Mouse (Mus musculus) ES-E14 (cell line): ENCODE measurements at regions not wholly inside any gene's neighbourhood (a gene's known extent, or its start where the extent isn't known, plus 50 kb on each side); places are given as distances from the start of the nearest gene placed in this dataset.

Experiments
- DNase-seq: peaks from one replicate; pipeline ENCODE4 v3.0.0-alpha.2; 2013; ENCODE audit warnings: low read depth, low spot score
- H3K27ac ChIP-seq: 2 replicates; pipeline ENCODE4 v1.5.1; 2012; ENCODE audit warnings: low read depth, mild to moderate bottlenecking, low read length, moderate library complexity, mixed read lengths; ENCODE audit not compliant: poor library complexity, insufficient read depth, severe bottlenecking
- H3K36me3 ChIP-seq: 2 replicates; pipeline ENCODE4 v1.6.1; 2012; ENCODE audit warnings: mild to moderate bottlenecking, low read length, moderate library complexity, mixed read lengths; ENCODE audit not compliant: control insufficient read depth, poor library complexity, insufficient read depth, severe bottlenecking
- H3K4me1 ChIP-seq, 2 experiments: fragments of 150-350 bp in 1 of 2; sonication (generic) in 1 of 2; 2 replicates each; pipeline ENCODE4 v1.6.1; 2012; ENCODE audit warnings: low read length in 2 of 2, mild to moderate bottlenecking in 1 of 2, mixed read lengths in 1 of 2; ENCODE audit not compliant: control insufficient read depth in 2 of 2, insufficient read depth in 2 of 2, poor library complexity in 1 of 2
- H3K4me3 ChIP-seq, 2 experiments: fragments of 150-350 bp in 1 of 2; sonication (generic) in 1 of 2; 2 replicates each; pipeline ENCODE4 v1.5.1; 2012; ENCODE audit warnings: low read length in 2 of 2, low read depth in 1 of 2, mild to moderate bottlenecking in 1 of 2, mixed read lengths in 1 of 2; ENCODE audit not compliant: insufficient read depth in 1 of 2, poor library complexity in 1 of 2, severe bottlenecking in 1 of 2
- H3K9ac ChIP-seq: 2 replicates; pipeline ENCODE4 v1.6.1; 2012; ENCODE audit warnings: low read depth, mild to moderate bottlenecking, low read length, mixed read lengths; ENCODE audit not compliant: poor library complexity, insufficient read depth, severe bottlenecking
- H3K9me3 ChIP-seq: fragments of 150-350 bp; sonication (generic); 2 replicates; pipeline ENCODE4 v1.6.1; 2012; ENCODE audit warnings: low read depth, mild to moderate bottlenecking, low read length; ENCODE audit not compliant: control insufficient read depth, insufficient read depth
- CHD2 ChIP-seq: IDR thresholded peaks from 2 replicates; pipeline ENCODE4 v1.6.1; 2014; ENCODE audit warnings: mild to moderate bottlenecking, low read depth, low read length, inconsistent platforms
- HCFC1 ChIP-seq: IDR thresholded peaks from 2 replicates; pipeline ENCODE4 v1.6.1; 2012; ENCODE audit warnings: low read length, inconsistent platforms, borderline replicate concordance; ENCODE audit not compliant: insufficient read depth
- MAFK ChIP-seq: IDR thresholded peaks from 2 replicates; pipeline ENCODE4 v1.6.1; 2014; ENCODE audit warnings: mild to moderate bottlenecking, low read depth, low read length, inconsistent platforms; ENCODE audit not compliant: insufficient read depth
- ZC3H11A ChIP-seq: IDR thresholded peaks from 2 replicates; pipeline ENCODE4 v1.6.1; 2012; ENCODE audit warnings: low read depth, mild to moderate bottlenecking, inconsistent platforms, low read length, borderline replicate concordance
- ZNF384 ChIP-seq: IDR thresholded peaks from 2 replicates; pipeline ENCODE4 v1.6.1; 2012; ENCODE audit warnings: low read depth, low read length, inconsistent platforms
- in situ Hi-C, 2 experiments: fragments of 600-800 bp; cut with MboI; formaldehyde crosslinking; loops; one replicate each; pipeline ENCODE4 v1.15.1; 2025; ENCODE audit warnings: low sequenced_read_pairs in 2 of 2, inconsistent platforms in 1 of 2; ENCODE audit not compliant: unreplicated experiment in 2 of 2

DNA sequence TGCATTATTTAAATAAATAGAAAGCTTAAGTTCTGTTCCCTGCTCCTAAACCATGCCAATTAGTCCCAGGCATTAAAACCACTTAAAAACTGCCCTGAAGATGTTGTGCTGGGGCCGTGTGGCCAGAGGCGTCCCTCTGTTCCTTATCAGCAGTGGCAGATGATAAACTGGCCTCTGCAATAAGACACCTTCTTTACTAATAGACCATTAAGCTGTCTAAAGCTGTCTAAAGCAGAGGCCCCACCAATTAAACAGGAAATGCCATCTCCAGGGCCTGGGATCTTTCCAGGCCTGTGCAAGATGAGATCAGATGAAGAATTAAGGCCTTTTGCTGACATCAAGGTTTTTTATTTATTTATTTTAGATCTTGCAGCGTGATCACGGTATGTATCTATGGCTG is 118.6 kb downstream of the Edn3 start:
- H3K4me1 ChIP-seq = no peaks in the 10 kb centered on the region
- no peak overlapping the region for H3K9ac ChIP-seq
- no peak overlapping the region for H3K4me3 ChIP-seq
- no peak for DNase-seq
- H3K36me3 ChIP-seq = no peaks in the 10 kb centered on the region
- no peaks in the 10 kb centered on the region for H3K9me3 ChIP-seq
- in situ Hi-C loops = loop anchor here in 1 of 2 experiments (25.0 kb wide), 1 partner anchor 567 kb away; no protein-coding TSS in a partner anchor
- no peak overlapping the region for H3K27ac ChIP-seq
- TF ChIP-seq ZNF384 = no peak
- TF ChIP-seq ZC3H11A = no peak
- TF ChIP-seq MAFK = no peak
- TF ChIP-seq HCFC1 = no peak
- no peak for TF ChIP-seq CHD2

DNA sequence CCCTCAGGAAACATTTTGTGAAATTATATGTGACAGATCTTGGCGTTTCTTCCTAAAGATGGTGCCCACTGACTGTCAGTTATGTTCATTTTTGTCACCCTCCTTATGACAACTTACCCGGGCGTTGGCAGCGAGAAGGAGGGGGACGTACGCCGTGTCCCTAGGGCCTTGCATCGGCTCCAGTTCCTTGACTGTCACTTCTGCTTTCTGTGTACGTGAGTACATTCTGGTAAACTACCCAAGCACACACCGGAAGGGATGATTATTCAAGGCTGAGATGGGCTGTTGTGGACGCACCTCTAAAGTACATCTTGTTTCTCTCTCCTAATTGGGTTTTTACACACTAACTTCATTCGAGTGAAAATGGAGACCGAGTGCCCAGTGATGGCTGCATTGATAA is 120.2 kb downstream of the Edn3 start:
- H3K4me1 ChIP-seq = no peaks in the 10 kb centered on the region
- in situ Hi-C loops = loop anchor here in 1 of 2 experiments (25.0 kb wide), 1 partner anchor 568 kb away; no protein-coding TSS in a partner anchor
- DNase-seq = no peak
- no peaks in the 10 kb centered on the region for H3K9me3 ChIP-seq
- TF ChIP-seq CHD2 (no peak), HCFC1 (no peak), ZNF384 (no peak), ZC3H11A (no peak), MAFK (no peak)
- H3K9ac ChIP-seq = no peak overlapping the region
- H3K36me3 ChIP-seq = no peaks in the 10 kb centered on the region
- no peak overlapping the region for H3K4me3 ChIP-seq
- no peak overlapping the region for H3K27ac ChIP-seq

DNA sequence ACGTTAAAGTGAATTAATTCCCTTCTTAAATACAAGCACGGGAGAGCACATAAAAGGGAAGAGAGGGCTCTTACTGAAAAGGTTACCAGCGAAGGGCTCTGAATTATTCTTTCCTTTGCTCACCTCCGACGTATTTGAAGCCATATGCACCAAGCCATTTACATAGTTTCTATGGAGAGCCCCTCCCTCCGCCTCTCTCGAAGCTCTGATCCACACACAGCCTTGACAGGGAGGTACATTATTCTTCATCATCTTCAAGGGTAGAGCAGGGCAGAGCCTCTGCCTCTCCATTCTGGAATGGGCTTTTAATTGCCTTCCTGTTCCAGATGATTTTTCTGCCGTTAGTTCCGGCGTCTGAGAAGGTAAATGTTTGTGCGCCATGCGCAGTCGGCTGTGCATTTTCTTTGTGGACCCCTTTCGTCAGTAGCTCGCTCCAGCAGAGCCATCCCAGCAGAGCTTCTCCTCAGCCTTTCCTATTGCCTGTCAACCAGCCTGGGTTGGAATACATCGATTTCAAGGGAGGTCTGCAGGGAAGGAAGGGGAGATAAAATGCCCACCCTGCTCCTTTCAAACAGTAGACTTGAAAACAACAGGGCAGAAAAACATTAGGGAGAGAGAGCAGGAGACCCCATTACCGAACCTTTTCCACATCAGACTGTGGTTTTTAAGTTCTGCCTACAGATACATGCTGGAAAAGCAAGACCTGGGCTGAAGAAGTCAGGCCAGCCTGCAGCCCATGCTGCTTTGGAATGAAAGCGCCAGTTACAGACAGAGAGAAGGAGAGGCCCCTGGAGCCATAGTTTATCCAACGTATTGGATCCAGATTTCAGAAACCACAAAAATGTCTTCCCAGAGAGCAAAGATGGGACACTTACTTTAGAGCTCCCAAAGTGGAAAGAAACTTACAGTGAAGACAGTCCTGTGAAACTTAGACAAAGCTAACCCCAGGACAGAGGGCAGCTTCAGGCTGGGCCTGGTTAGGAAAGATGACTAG is 124.1 kb downstream of the Edn3 start:
- Histone ChIP-seq H3K9ac (no peak overlapping the region), H3K4me1 (no peaks in the 10 kb centered on the region), H3K9me3 (no peaks in the 10 kb centered on the region), H3K4me3 (no peak overlapping the region), H3K36me3 (no peaks in the 10 kb centered on the region), H3K27ac (no peak overlapping the region)
- no peak for DNase-seq
- in situ Hi-C loops = loop anchor here in 1 of 2 experiments (25.0 kb wide), 1 partner anchor 572 kb away; no protein-coding TSS in a partner anchor
- TF ChIP-seq CHD2 (no peak), ZC3H11A (no peak), HCFC1 (no peak), ZNF384 (no peak), MAFK (no peak)

DNA sequence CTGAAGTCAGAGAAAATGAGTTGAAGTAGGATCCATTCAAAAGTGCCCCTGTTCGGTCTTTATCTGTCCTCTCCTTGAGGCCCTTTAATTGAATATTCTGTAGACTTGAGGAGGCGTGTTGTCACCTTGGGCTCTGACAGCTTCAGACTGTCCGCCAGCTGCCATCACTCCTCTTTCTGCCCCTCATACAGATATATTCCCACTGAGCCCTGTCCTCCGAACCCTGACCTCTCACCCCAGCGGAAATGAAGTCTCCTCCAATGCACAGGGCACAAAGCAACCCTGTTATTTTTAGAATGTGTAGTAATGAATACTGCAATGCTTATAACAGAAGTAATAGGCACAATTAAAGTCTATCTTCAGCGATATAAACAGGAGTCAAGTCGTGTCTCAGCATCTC is 117.4 kb upstream of the Gm14444 start:
- in situ Hi-C loops = loop anchor here in 1 of 2 experiments (25.0 kb wide), 1 partner anchor 580 kb away; no protein-coding TSS in a partner anchor
- Histone ChIP-seq H3K36me3 (no peaks in the 10 kb centered on the region), H3K9ac (no peak overlapping the region), H3K4me3 (no peak overlapping the region), H3K9me3 (no peaks in the 10 kb centered on the region), H3K27ac (no peak overlapping the region), H3K4me1 (no peaks in the 10 kb centered on the region)
- TF ChIP-seq ZC3H11A (no peak), CHD2 (no peak), ZNF384 (no peak), MAFK (no peak), HCFC1 (no peak)
- DNase-seq = no peak
